Mouse (Mus musculus): ENCODE results near the gene Dcst2. TPM values are rescaled to one million over a fixed set of nuclear protein-coding genes. Genes with fewer than 3 reads are reported as not detected.

The Dcst2 gene
- total RNA-seq, 2 experiments from 2014 or later: not detected

GRCm38 (mm10) chr3:89330948-89331347 lies 30.8 kb upstream of the Dcst2 start:
- ATAC-seq (replicated peaks; ENCODE audit: poor library complexity, severe bottlenecking): peak; percentile 66

GRCm38 (mm10) chr3:89331561-89331960 lies 30.2 kb upstream of the Dcst2 start:
- no peak for ATAC-seq (replicated peaks; ENCODE audit: poor library complexity, severe bottlenecking)

- ATAC-seq (replicated peaks; ENCODE audit: poor library complexity, severe bottlenecking): no peak
Observed at GRCm38 (mm10) chr3:89332013-89332412, 29.8 kb upstream of the Dcst2 start.

GRCm38 (mm10) chr3:89332476-89332875 lies 29.3 kb upstream of the Dcst2 start:
- ATAC-seq (replicated peaks; ENCODE audit: poor library complexity, severe bottlenecking): no peak

- ATAC-seq (replicated peaks; ENCODE audit: poor library complexity, severe bottlenecking): no peak
Observed at GRCm38 (mm10) chr3:89333053-89333452, 28.7 kb upstream of the Dcst2 start.

- no peak for ATAC-seq (replicated peaks; ENCODE audit: poor library complexity, severe bottlenecking)
Observed at GRCm38 (mm10) chr3:89336529-89336928, 25.2 kb upstream of the Dcst2 start.

GRCm38 (mm10) chr3:89337062-89337720 lies 24.6 kb upstream of the Dcst2 start:
- ATAC-seq (replicated peaks; ENCODE audit: poor library complexity, severe bottlenecking): no peak

- ATAC-seq (replicated peaks; ENCODE audit: poor library complexity, severe bottlenecking): peak; percentile 29
Observed at GRCm38 (mm10) chr3:89337721-89338578, 23.8 kb upstream of the Dcst2 start, which contains the start of gene Efna4. Gene Efna4, minus strand, starts transcription at chr3:89338028.

GRCm38 (mm10) chr3:89339416-89339815 lies 22.4 kb upstream of the Dcst2 start:
- ATAC-seq (replicated peaks; ENCODE audit: poor library complexity, severe bottlenecking): peak; percentile 51

- ATAC-seq (replicated peaks; ENCODE audit: poor library complexity, severe bottlenecking): peak; percentile 77
Observed at GRCm38 (mm10) chr3:89340465-89340864, 21.3 kb upstream of the Dcst2 start.

- no peak for ATAC-seq (replicated peaks; ENCODE audit: poor library complexity, severe bottlenecking)
Observed at GRCm38 (mm10) chr3:89341794-89342193, 20.0 kb upstream of the Dcst2 start.

GRCm38 (mm10) chr3:89343279-89343678 lies 18.5 kb upstream of the Dcst2 start:
- ATAC-seq (replicated peaks; ENCODE audit: poor library complexity, severe bottlenecking): no peak

GRCm38 (mm10) chr3:89346815-89347540 lies 14.8 kb upstream of the Dcst2 start:
- peak; percentile 52 for ATAC-seq (replicated peaks; ENCODE audit: poor library complexity, severe bottlenecking)

- no peak for ATAC-seq (replicated peaks; ENCODE audit: poor library complexity, severe bottlenecking)
Observed at GRCm38 (mm10) chr3:89347916-89348315, 13.9 kb upstream of the Dcst2 start.

GRCm38 (mm10) chr3:89348911-89349868 lies 12.6 kb upstream of the Dcst2 start:
- ATAC-seq (replicated peaks; ENCODE audit: poor library complexity, severe bottlenecking): peak; percentile 12; the same call in 1 of the 2 replicates

- peak; percentile 72 for ATAC-seq (replicated peaks; ENCODE audit: poor library complexity, severe bottlenecking)
Observed at GRCm38 (mm10) chr3:89349869-89350501, 11.8 kb upstream of the Dcst2 start, which contains the start of gene Adam15. Gene Adam15, minus strand, starts transcription at chr3:89349996.

- ATAC-seq (replicated peaks; ENCODE audit: poor library complexity, severe bottlenecking): no peak
Observed at GRCm38 (mm10) chr3:89351271-89351670, 10.5 kb upstream of the Dcst2 start.

- peak; percentile 24; the same call in 1 of the 2 replicates for ATAC-seq (replicated peaks; ENCODE audit: poor library complexity, severe bottlenecking)
Observed at GRCm38 (mm10) chr3:89354816-89355511, 6.8 kb upstream of the Dcst2 start.

Data from granulocyte monocyte progenitor cell, adult 5-6 weeks (primary cell).